Mouse (Mus musculus): ENCODE data around the gene Uhrf1bp1. TPM values are rescaled to one million over a fixed set of nuclear protein-coding genes. Genes with fewer than 3 reads are reported as not detected.

Uhrf1bp1 gene
- polyA plus RNA-seq, 2 experiments: 1.8 to 3.1 TPM

DNA sequence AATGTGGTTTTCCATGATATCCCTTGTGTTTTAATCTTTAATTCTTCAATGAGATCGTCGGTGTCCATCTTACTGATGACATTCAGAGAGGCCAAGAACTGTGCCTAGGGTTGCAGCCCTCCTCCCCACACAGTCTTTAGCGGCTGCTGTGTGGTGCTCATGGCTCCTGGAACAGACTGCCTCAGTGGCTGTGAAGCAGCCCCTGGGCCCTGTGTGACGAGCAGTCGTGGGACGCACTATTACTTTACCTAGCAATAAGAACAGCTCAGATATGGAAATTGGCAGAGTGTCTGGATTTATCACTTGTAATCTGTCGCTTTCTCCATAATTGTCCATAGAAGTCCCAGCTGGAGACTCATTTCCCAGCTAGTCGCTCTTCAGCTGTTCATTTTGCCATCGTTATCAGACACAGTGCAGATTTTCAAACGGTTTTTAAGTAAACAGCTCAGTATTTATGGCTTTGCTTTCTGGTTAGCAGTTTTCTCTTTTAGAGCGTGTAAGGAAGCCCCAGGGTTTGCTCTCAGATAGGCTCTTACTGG lies 66.0 kb downstream of the Uhrf1bp1 start:
- no peaks in the 10 kb centered on the region for H3K27me3 ChIP-seq (ENCODE audit: control insufficient read depth, insufficient read depth, low read length)
- no peaks in the 10 kb centered on the region for H3K9me3 ChIP-seq (ENCODE audit: control insufficient read depth, low read length)
- WGBS (ENCODE audit: insufficient replicate concordance): 66% methylated on average over 11 of the region's 11 CpGs
- H3K4me1 ChIP-seq (replicated peaks; ENCODE audit: control insufficient read depth in 2 of 2, insufficient read depth in 2 of 2, low read length in 1 of 2): peaks cover 0 to 2% of the 10 kb centered on the region in 2 experiments; a peak in 1 of 4 replicates
- H3K4me2 ChIP-seq (ENCODE audit: low read depth): no peak overlapping the region
- no peaks in the 10 kb centered on the region for H3K36me3 ChIP-seq (replicated peaks; ENCODE audit: control insufficient read depth, insufficient read depth, low read depth)
- ATAC-seq (ENCODE audit: insufficient read depth) (no peak), DNase-seq (ENCODE audit: low read depth in 3 of 3, low spot score in 3 of 3) (no peak)
- H3K27ac ChIP-seq: no peak overlapping the region
- H3K4me3 ChIP-seq (ENCODE audit: insufficient read depth in 1 of 2, low read depth in 2 of 2, low read length in 2 of 2): no peak overlapping the region
- H3K9ac ChIP-seq (replicated peaks): no peak overlapping the region
- TF ChIP-seq CTCF (IDR thresholded peaks at IDR 0.05; ENCODE audit: low read depth): no peak
- no peak for TF ChIP-seq EP300 (IDR thresholded peaks at IDR 0.05; ENCODE audit: low read depth)

DNA sequence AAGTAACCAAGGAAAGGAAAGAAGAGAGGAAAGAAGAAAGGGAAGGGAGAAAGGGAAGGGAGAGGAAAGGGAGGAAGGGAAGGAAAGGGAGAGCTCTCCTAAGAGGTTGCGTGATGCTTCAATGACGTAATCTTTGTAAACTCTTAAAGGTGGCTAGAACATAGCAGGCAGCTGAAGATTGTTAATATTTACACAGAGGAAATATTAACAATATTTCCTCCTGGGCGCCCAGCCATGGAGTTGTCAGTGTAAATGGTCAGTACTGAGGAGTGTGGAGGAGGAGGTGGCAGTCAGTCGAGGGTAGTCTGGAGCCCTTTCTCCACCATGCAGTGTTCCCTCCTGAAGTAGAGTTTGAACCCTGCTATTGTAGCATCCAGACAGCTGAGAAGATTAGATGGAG lies 68.8 kb downstream of the Uhrf1bp1 start:
- TF ChIP-seq CTCF (IDR thresholded peaks at IDR 0.05; ENCODE audit: low read depth): no peak
- no peak for TF ChIP-seq EP300 (IDR thresholded peaks at IDR 0.05; ENCODE audit: low read depth)

DNA sequence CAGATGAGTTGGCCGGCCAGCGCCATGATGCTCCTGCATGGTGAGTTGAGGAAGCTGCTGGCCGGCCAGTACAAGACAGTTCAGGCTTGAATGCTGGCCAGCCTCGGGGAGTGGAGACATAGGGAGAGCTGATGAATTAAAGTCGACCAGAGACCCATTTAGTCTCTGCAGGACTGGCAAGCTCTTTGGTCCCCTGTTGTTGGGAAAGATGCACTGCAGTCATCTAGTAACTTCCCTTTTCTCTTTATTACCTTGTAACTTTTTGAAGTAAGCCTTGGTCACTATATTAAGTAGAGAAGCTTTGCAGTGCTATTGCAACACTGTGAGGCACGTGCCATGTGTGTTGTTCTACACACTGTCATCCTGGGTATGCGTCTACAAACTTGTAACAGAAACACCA lies 69.3 kb downstream of the Uhrf1bp1 start:
- TF ChIP-seq CTCF (IDR thresholded peaks at IDR 0.05; ENCODE audit: low read depth) (0 out of 2 replicates have a peak, but pooled peaks have one; percentile 5), EP300 (IDR thresholded peaks at IDR 0.05; ENCODE audit: low read depth) (no peak)
- 54% methylated on average over 7 of the region's 7 CpGs for WGBS (ENCODE audit: insufficient replicate concordance)
- H3K36me3 ChIP-seq (replicated peaks; ENCODE audit: control insufficient read depth, insufficient read depth, low read depth): no peaks in the 10 kb centered on the region
- H3K4me2 ChIP-seq (ENCODE audit: low read depth): no peak overlapping the region
- no peaks in the 10 kb centered on the region; a peak in 1 of 4 replicates for H3K4me1 ChIP-seq (replicated peaks; ENCODE audit: control insufficient read depth in 2 of 2, insufficient read depth in 2 of 2, low read length in 1 of 2)
- H3K9ac ChIP-seq (replicated peaks): no peak overlapping the region
- H3K27me3 ChIP-seq (ENCODE audit: control insufficient read depth, insufficient read depth, low read length): no peaks in the 10 kb centered on the region
- H3K27ac ChIP-seq: no peak overlapping the region
- ATAC-seq (ENCODE audit: insufficient read depth): no peak
- H3K4me3 ChIP-seq (ENCODE audit: insufficient read depth in 1 of 2, low read depth in 2 of 2, low read length in 2 of 2): no peak overlapping the region
- no peak for DNase-seq (ENCODE audit: low read depth in 3 of 3, low spot score in 3 of 3)
- no peaks in the 10 kb centered on the region for H3K9me3 ChIP-seq (ENCODE audit: control insufficient read depth, low read length)

More for the DNA sequence above, 68.8 kb downstream of the Uhrf1bp1 start:
- Histone ChIP-seq H3K4me1 (replicated peaks; ENCODE audit: control insufficient read depth in 2 of 2, insufficient read depth in 2 of 2, low read length in 1 of 2) (no peaks in the 10 kb centered on the region; a peak in 1 of 4 replicates), H3K9me3 (ENCODE audit: control insufficient read depth, low read length) (no peaks in the 10 kb centered on the region), H3K36me3 (replicated peaks; ENCODE audit: control insufficient read depth, insufficient read depth, low read depth) (no peaks in the 10 kb centered on the region), H3K4me2 (ENCODE audit: low read depth) (no peak overlapping the region), H3K27me3 (ENCODE audit: control insufficient read depth, insufficient read depth, low read length) (no peaks in the 10 kb centered on the region), H3K4me3 (ENCODE audit: insufficient read depth in 1 of 2, low read depth in 2 of 2, low read length in 2 of 2) (no peak overlapping the region), H3K9ac (replicated peaks) (no peak overlapping the region), H3K27ac (no peak overlapping the region)
- ATAC-seq (ENCODE audit: insufficient read depth): no peak
- WGBS (ENCODE audit: insufficient replicate concordance): 72% methylated on average over 4 of the region's 4 CpGs
- no peak for DNase-seq (ENCODE audit: low read depth in 3 of 3, low spot score in 3 of 3)

DNA sequence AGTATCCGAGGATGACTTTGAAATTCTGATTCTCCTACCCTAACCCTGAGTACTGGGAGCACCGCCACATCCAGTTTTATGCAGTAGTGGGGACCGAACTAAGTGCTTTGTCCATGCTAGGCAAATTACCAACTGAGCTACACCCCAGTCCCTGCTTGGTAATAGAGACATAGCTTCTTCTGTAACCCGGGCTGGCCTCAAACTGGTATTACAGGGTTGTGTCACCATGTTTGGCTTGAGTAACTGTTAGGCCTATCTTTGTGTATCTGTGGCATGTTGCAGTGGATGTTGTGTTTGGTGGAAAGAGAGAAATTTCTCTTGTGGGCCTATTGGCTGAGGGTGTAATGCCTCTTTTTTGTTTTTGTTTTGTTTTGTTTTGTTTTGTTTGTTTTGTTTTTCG lies 74.0 kb downstream of the Uhrf1bp1 start:
- no peak overlapping the region for H3K27ac ChIP-seq
- no peaks in the 10 kb centered on the region for H3K36me3 ChIP-seq (replicated peaks; ENCODE audit: control insufficient read depth, insufficient read depth, low read depth)
- TF ChIP-seq CTCF (IDR thresholded peaks at IDR 0.05; ENCODE audit: low read depth): no peak
- no peak for TF ChIP-seq EP300 (IDR thresholded peaks at IDR 0.05; ENCODE audit: low read depth)
- H3K9ac ChIP-seq (replicated peaks): no peak overlapping the region
- 72% methylated on average over 5 of the region's 5 CpGs for WGBS (ENCODE audit: insufficient replicate concordance)
- no peaks in the 10 kb centered on the region for H3K27me3 ChIP-seq (ENCODE audit: control insufficient read depth, insufficient read depth, low read length)
- no peaks in the 10 kb centered on the region for H3K4me1 ChIP-seq (replicated peaks; ENCODE audit: control insufficient read depth in 2 of 2, insufficient read depth in 2 of 2, low read length in 1 of 2)
- DNase-seq (ENCODE audit: low read depth in 3 of 3, low spot score in 3 of 3) (no peak), ATAC-seq (ENCODE audit: insufficient read depth) (no peak)
- H3K4me3 ChIP-seq (ENCODE audit: insufficient read depth in 1 of 2, low read depth in 2 of 2, low read length in 2 of 2): no peak overlapping the region
- no peak overlapping the region for H3K4me2 ChIP-seq (ENCODE audit: low read depth)
- H3K9me3 ChIP-seq (ENCODE audit: control insufficient read depth, low read length): no peaks in the 10 kb centered on the region

DNA sequence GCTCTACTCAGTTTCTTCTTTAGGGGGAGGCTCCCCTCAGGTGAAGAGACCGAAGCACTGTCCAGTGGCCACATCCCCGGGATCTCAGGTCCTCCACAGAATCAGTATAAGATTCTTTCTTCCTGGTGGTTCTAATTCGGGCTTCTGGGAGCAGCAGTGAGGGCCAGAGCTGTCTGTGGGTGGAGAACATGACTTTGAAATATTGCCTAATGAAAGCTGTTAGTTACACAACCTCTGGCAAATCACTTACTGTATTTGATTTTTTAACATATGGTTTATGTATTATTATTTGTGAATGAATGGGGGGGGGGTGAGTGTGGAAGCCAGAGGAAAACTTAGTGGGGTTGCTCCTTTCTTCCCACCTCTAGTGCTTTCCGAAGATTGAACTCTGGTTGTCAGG lies 75.6 kb downstream of the Uhrf1bp1 start:
- DNase-seq (ENCODE audit: low read depth in 3 of 3, low spot score in 3 of 3) (no peak), ATAC-seq (ENCODE audit: insufficient read depth) (no peak)
- Histone ChIP-seq H3K27me3 (ENCODE audit: control insufficient read depth, insufficient read depth, low read length) (no peaks in the 10 kb centered on the region), H3K4me2 (ENCODE audit: low read depth) (no peak overlapping the region), H3K4me1 (replicated peaks; ENCODE audit: control insufficient read depth in 2 of 2, insufficient read depth in 2 of 2, low read length in 1 of 2) (no peaks in the 10 kb centered on the region), H3K36me3 (replicated peaks; ENCODE audit: control insufficient read depth, insufficient read depth, low read depth) (no peaks in the 10 kb centered on the region), H3K9ac (replicated peaks) (no peak overlapping the region), H3K4me3 (ENCODE audit: insufficient read depth in 1 of 2, low read depth in 2 of 2, low read length in 2 of 2) (no peak overlapping the region), H3K27ac (no peak overlapping the region), H3K9me3 (ENCODE audit: control insufficient read depth, low read length) (no peaks in the 10 kb centered on the region)
- WGBS (ENCODE audit: insufficient replicate concordance): 60% methylated on average over 4 of the region's 4 CpGs
- no peak for TF ChIP-seq EP300 (IDR thresholded peaks at IDR 0.05; ENCODE audit: low read depth)
- TF ChIP-seq CTCF (IDR thresholded peaks at IDR 0.05; ENCODE audit: low read depth): no peak
